Mouse (Mus musculus): Measurements from ENCODE around the gene B4galnt4.

B4galnt4 gene

DNA sequence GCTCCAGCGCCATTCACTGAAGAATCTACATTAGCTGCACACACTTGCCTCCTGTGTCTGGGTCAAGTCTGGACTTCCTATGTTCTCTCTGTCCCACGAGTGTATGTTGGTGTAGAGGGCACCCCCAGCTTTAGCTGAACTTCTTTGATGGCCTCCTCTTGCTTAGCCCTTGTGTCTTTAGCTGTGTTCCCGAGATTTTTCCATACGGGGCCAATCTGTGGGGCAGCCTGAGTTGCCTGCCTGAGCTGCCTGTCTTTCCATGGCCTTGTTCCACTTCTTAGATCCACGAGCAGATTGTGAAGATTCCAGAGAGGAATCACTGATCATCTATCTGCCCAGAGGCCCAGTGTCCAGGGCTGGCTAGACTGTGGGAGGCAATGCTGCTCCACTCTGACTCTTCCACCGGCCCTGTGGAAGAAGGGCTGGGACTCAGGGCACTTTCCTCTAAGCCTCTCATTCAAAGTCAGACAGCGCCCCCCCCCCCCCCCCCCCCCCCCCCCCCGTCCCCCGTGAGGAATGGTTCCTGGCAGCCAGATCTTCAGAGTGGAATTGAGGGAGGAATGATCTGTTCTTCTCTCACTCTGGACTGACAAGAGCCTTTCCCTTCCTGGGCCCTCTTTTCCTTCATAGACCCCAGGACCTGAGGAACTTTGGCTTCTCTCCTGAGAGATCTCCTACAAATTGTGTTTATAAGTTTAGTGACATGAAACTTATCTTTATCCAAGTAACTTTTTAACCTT, 19.9 kb upstream of the B4galnt4 start:
- peak in 1 of 2 experiments; percentile 34 for DNase-seq (ENCODE audit: inconsistent age in 2 of 2, low spot score in 1 of 2)

DNA sequence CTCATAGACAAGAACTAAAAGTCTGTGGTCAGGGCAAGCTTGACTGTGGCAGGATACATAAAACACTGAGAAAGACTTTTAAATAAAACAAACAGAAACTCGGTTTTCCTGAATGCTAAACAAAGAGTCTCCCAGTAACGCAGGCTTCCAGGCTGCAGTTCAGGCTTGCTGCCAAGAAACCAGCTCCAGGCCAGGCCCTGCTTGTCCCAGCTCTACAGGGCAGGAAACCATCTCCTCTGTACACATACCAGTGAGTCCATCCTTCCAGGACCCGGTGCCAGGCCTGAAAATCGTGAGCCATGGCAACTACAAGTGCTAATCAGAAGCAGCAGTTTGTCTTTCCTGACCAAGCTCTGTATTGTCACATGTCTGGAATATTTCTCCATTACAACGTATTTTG, 19.2 kb upstream of the B4galnt4 start:
- DNase-seq (ENCODE audit: inconsistent age in 2 of 2, low spot score in 1 of 2), result peak; percentile 77 to 82

DNA sequence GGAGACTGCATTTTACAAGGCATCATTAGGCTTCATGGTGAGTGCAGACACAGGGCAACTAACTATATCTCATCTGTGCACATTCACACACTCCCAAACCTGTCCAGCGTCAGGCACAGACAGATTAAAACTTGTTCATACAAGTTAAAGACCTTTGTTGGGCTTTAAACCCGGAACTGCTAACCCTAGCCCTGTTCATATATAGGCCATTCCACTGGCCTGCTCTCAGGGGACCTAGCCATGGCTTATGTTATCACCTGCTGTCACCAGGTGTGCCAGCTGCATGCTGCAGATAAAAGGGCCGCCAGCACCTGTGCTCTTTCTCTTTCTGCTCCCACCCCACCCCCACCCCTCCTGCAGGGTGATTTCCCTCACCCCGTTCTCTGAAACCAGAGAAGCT, 18.4 kb upstream of the B4galnt4 start:
- DNase-seq (ENCODE audit: inconsistent age in 2 of 2, low spot score in 1 of 2), result no peak

DNA sequence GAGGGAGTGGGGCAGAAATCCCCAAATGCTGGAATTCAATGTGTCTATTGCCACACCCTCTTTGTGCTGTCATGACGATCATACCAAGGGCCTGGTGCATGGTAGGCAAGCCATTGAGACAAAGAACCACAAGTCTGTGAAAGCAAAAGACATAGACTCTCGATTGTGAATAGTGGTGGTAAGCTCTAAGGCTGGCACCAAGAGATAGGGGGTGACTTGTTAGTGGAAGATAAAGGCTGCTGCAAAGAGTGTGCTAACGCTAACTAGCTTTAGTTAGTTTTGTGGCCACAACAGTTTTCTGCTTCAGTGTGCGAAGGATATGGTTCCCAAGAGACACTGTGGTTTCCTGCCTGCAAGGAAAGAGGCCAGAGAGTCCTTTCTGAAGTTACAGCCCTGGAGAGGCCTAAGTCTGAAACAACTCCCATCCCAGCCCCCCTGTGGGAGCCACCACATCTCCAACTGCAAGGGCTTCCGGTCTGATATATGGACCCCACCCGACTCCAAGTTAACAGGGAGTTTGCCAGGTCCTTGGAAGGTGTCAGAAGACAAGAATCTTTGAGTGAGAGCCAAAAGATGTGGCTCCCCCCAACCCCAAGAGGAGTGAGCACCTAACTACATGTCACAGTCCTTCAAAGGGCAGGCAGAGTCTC, 13.8 kb upstream of the B4galnt4 start:
- peak; percentile 35 to 71 for DNase-seq (ENCODE audit: inconsistent age in 2 of 2, low spot score in 1 of 2)

DNA sequence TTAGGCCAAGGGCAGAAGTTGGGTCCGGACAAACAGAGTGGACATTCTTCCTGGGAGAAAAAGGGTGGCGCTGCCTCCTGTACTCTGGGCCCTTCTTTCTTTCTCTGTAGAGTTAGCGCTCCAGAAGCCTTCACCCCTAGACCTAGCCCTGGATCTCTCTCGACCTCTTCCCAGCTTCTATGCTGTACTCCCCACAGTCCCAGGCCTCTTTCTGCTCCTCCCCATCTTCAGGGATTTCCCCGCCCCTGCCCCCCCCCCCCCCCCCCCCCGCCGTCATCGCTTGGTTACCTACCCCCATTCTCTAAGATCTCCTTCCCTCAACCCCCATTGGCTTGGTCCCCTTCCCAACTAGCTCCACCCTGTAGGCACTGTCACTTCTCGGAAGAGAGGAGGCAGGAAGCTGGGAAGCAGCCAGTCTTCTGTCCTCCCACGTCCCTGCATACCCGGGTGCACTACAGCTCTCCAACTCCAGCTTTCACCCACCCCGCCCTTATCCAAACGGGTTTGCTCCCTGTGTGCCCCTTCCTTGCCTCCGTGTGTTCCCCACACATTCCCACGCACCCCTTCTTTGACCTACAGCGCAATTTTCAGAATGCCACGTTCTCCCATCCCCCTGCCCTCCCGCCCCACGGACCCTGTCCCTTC, 13.2 kb upstream of the B4galnt4 start:
- peak; percentile 81 to 91 for DNase-seq (ENCODE audit: inconsistent age in 2 of 2, low spot score in 1 of 2)

DNA sequence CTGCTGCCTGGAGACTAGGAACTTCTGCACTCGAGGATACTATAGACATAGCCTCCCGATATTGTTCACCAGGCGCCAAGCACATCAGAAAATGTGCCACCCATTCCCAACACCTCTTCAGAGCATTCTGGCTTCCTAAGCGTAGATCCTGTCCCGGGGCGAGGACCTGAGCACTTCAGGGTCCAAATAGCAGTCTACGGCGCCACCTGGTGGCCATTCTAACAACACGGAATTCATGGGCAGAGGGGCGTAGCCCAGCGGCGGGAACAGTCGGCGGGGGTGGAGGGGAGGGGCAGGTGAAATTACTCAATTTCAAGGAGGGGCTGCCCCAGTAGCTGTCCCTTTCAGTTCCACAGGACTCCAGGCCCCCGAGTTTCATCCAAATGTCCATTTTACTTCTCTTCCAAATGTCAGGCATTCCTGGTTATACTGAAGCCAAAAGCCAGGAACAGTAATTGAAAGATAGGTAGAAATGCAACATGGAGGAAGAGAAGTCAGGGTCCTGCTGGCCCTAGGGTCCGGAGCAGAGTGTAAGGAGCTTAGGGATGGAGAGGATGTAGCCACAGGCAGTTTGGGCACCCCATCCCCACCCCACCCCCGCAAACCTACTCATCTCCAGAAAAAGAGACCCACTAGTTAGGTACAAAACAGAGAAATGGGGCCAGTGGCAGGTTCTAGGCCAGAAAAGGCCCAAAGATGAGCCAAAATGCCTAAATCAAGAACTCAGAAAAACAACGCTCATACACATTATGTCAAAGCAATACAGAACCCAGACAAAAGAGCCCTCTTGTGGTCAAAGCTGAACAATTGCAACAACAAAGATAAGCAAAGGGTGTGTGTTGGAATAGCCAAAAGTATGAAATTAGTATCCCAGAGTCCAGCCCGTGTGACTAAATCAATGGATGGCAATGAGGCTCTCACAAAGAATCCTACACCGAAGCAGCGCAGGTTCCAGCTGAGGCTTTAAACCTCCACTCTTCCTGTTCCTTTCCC, 12.4 kb upstream of the B4galnt4 start:
- peak; percentile 90 to 97 for DNase-seq (ENCODE audit: inconsistent age in 2 of 2, low spot score in 1 of 2)

DNA sequence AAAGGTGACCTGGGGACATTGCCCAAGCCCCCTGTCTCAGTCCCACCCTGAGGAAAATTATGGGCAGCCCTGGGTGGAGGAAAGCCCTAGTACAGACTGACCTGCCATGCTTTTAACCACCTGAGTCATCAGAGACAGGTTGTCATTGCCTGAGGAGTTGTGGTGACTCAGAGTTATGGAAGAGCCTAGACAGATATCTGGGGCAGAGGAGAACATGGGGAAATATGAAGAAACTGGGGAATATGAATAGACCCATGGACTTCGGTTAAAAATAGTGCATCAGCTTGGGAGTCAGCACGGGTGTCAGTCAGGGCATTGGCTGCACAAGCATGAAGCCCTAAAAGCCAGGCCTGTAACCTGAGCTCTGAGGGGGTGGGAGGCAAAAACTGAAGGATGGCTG, 11.6 kb upstream of the B4galnt4 start:
- peak in 1 of 2 experiments; percentile 38 for DNase-seq (ENCODE audit: inconsistent age in 2 of 2, low spot score in 1 of 2)

DNA sequence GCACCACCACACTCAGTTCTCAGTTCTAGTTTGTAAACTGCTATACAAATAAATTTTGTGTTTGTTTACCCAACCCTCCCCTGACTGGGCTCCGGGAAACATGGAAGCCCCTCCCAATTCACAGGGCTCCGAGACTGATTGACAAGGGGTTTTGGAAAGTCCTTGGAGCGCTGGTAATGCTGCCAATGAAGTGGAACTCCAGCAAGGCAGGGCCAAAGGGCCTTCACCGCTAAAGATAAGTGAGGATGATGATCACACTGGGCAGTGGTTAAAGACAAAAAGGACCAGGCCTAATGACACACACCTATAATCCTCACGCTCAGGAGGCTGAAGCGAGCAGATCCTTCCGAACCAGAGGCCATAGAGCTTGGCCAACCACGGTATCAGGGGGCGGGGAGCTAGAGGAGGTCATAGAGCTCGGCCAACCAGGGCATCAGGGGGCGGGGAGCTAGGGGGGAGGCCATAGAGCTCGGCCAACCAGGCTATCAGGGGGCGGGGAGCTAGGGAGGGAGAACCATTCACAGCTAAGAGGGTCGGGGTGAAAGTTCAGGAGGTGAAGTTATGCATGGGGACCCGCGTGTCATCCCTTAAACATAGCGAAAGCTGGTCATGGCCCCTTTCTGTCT, 9.7 kb upstream of the B4galnt4 start:
- peak in 1 of 2 experiments; percentile 56 for DNase-seq (ENCODE audit: inconsistent age in 2 of 2, low spot score in 1 of 2)

DNA sequence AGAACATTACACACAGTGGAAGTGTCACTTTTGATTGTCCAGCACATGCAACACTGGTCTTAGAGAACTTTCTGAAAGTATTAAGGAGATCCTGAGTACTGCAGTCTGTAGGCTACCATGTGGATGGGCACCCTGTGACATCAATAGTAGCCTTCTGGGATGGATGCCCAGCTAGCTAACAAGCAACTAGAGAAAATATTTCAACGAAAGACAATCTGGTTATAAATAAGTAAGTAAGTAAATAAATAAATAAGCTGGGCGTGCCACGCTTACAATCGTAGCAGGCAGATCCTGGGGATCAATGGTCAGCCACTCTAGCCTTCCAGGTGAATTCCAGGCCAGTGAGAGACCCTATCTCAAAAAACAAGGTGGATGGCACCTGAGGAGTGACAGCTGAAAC, 8.9 kb upstream of the B4galnt4 start:
- DNase-seq (ENCODE audit: inconsistent age in 2 of 2, low spot score in 1 of 2), result no peak

DNA sequence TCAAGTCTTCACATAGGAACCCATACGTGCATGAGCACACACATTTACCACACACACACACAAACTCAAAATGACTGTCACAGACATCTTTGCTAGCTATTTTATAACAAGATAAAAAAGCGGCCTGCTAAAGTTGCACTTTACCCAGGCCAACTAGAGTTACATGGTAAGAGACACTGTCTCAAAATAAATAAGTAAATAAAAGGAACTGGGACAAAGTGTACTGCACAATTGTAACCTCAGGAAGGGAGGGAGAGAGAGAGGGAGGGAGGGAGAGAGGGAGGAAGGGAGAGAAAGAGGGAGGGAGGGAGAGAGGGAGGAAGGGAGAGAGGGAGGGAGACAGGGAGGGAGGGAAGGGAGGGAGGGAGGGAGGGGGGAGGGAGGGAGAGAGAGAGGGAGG, 8.5 kb upstream of the B4galnt4 start:
- DNase-seq (ENCODE audit: inconsistent age in 2 of 2, low spot score in 1 of 2), result no peak

DNA sequence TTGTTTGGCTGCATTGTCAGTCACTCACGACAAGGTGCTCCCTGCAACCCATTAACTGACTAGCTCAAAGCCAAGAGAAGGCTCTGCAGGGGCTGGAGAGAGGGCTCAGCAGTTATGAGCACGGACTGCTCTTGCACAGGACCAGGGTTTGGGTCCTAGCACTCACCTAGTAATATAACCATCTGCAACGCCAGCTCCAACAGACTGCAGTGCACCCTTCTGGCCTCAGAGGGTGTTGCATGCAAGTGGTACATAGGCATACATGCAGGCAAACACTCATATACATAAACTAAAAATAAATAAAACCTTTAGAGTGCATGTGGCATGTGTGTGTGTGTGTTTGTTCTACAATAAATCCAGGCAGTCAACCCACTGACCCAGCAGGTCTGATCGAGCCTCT, 5.1 kb upstream of the B4galnt4 start:
- no peak for DNase-seq (ENCODE audit: inconsistent age in 2 of 2, low spot score in 1 of 2)

DNA sequence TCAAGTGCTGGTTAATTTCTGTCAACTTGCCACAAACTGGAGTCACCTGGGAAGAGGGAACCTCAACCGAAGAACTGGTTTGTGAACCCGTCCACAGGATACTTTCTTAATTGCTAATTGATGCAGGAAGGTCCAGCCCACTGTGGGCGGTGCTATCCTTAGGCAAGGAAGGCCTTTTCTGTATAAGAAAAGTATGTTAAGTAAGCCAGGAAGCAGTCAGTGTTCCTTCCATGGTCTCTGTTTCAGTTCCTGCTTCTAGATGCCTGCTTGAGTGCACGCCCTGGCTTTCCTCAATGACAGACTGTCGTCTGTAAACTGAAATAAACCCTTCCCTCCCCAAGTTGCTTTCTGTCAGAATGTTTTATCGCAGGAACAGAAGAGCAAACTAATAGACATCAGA, 3.9 kb upstream of the B4galnt4 start:
- DNase-seq (ENCODE audit: inconsistent age in 2 of 2, low spot score in 1 of 2), result no peak

DNA sequence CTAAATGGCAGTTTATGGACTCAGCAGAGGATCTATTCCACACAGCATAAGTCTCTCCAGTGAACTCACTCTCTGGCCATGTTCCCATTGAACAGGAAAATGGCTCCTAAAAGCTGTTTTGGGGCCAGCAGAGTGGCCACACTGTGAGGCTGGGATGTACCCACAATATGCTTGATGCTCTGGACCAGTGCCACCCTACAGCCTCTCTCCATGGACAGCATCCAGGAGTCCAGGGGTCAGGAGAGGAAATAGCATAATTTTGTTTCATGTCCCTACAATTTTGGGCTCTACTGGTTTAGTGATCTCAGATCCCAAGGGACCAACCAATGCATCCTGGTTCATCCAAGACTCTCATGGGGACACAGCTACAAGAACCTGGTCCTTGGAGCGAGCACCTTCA, 3.4 kb upstream of the B4galnt4 start:
- no peak for DNase-seq (ENCODE audit: inconsistent age in 2 of 2, low spot score in 1 of 2)

DNA sequence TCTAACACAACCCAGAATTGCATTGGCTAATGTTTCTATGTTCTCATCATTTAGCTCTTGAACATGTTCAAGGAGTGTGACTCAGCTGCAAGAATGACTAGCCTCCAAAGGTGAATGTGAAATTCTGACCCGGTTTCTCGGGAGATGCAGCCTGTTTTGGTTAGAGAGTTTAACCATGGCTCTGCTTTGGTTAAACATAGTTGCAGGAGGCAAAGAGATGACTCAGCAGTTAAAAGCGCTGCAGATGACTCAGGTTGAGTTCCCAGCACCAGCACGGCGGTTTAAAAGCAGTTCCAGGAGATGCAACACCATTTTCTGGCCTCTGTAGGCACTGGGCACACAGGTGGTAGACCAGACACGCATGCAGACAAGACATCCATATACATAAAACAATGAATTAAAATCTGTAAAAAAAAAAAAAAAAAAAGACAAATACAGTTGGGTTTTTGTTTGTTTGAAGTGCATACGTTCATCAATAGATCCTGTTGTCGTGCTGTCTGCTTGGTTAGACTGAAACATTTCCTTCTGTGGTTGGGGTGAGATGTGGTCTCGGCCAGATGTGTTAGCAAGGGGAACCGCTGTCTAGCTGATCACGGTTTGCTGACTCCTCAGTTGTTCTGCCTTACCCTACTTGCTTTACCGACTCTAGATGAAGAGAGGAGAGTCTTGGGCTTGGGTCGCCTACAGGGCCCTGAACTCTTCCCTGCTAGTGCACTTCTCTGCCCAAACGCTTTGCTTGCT, 2.1 kb upstream of the B4galnt4 start:
- no peak for DNase-seq (ENCODE audit: inconsistent age in 2 of 2, low spot score in 1 of 2)

DNA sequence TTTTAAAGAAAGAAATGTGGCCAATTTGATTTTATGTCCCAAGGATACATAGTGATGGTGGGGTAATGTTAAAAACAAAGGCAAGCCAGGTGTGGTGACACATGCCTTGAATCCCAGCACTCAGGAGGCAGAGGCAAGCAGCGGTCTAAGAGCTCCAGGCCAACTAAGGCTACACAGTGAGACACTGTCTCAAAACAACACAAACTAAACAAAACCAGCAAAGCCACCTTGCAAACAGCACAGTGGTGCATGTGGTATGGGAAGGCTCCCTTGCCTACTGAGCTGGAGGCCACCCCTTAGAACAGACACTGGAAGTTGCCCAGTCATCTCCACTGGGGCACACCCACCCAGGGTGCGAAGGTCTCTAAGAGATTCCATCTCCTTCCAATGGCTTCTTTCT, 975 bp upstream of the B4galnt4 start:
- no peak for DNase-seq (ENCODE audit: inconsistent age in 2 of 2, low spot score in 1 of 2)

DNA sequence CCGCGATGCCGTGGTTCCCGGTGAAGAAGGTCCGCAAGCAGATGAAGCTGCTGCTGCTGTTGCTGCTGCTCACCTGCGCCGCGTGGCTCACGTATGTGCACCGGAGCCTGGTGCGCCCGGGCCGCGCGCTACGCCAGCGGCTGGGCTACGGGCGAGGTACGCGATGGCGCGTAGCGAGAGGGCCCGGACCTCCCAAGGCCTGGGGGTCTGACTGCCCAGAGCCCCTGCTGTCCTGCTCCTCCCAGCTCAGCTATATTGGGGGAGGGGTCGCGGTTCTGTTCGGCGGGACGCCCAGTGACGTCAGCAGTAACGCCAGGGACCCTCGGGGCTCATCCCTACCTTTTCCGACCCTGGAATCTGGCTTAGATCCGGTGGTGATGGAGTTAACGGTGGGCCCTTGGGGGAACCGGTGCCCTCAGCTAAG, 377 bp downstream of the B4galnt4 start:
- no peak for DNase-seq (ENCODE audit: inconsistent age in 2 of 2, low spot score in 1 of 2)

DNA sequence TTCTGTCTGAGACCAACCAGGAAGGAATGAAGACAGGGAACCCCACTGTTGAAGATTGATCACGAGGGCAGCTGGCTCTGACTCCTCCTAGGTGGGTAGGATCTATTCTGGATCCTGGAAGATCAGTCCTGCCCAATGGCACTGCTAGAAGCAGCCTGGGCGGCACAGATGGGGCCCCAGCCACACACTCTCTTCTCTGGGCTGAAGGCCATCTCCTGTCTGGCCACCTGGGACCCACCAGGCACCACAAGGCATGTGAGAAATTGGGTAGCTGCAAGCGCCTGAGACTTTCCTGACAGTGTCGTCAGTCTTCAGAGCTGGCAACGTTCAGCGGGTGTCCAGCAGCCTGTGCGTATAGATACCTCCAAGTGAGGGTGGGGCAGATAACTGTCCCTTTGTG, 1.6 kb downstream of the B4galnt4 start:
- no peak for DNase-seq (ENCODE audit: inconsistent age in 2 of 2, low spot score in 1 of 2)

DNA sequence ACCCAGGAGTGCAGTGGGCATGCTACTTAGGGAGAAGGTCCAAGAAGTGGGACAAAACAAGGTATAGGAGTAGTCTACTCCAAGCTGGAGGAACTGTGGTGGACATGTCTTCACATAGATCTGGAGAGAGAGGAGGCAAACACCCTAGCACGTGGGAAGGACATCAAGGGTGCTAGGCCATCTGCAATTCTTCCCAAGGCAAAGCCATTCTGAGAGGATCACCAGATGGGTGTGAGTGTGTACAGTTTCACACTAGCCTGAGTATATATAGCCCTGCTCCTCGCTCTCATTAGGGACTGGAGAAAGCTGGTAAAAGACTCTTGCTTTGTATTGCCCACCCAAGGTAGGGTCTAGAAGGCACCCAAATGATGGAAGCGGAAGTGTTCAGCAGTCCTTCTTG, 2.4 kb downstream of the B4galnt4 start:
- no peak for DNase-seq (ENCODE audit: inconsistent age in 2 of 2, low spot score in 1 of 2)

DNA sequence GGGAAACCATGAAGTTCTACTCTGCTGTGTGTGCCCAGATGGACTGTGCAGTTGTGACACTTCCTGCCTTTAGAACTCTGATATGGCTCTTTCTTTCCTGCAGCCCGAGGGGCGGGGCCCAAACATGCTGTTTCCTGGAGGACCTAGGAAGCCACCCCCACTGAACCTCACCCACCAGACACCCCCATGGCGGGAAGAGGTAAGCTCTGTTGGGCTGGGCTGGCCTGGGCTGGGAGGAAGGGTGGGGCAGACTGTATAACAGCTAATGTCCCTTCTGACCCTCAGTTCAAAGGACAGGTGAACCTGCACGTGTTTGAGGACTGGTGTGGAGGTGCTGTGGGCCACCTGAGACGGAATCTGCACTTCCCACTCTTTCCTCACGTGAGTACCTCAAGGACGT, 3.3 kb downstream of the B4galnt4 start:
- DNase-seq (ENCODE audit: inconsistent age in 2 of 2, low spot score in 1 of 2), result no peak

DNA sequence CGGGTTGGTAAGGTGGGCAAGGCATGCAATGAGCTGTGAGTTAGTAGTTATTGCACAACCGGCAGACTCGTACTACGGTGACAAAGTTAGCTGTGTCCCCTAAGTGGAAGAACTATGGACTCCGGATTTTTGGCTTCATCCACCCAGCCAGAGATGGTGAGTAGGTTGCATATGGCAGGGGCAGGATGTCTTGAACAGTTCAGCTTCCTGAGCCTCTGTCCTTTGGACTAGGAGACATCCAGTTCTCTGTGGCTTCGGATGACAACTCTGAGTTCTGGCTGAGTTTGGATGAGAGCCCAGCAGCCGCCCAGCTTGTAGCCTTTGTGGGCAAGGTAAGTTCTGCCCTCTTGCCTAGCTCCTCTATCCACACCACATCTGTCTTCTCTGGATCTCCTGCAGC, 3.7 kb downstream of the B4galnt4 start:
- no peak for DNase-seq (ENCODE audit: inconsistent age in 2 of 2, low spot score in 1 of 2)
